Mouse (Mus musculus): ENCODE measurements around the gene Oosp3. TPM values are rescaled to one million over a fixed set of nuclear protein-coding genes. Genes with fewer than 3 reads are reported as not detected.

Oosp3 gene
- polyA plus RNA-seq (2015; fragmentation: Nextera tagmentation; extraction: Ambion mirVana), result not detected in 2 replicates

- H3K4me1 ChIP-seq (replicated peaks; ENCODE audit: control insufficient read depth, insufficient read depth, low read length), result no peaks in the 10 kb centered on the region
- H3K4me3 ChIP-seq (ENCODE audit: low read length), result no peak within 1 kb of the TSS
- no peaks in the 10 kb centered on the region for H3K27me3 ChIP-seq (ENCODE audit: control insufficient read depth, insufficient read depth, low read depth, low read length)
- no peak within 1 kb of the TSS for H3K9ac ChIP-seq (ENCODE audit: low read length)
- H3K9me3 ChIP-seq (ENCODE audit: control insufficient read depth, low read length), result no peaks in the 10 kb centered on the region
- 81% methylated on average over 2 of the region's 2 CpGs for WGBS
- H3K27ac ChIP-seq (ENCODE audit: low read length), result no peak within 1 kb of the TSS
- H3K4me2 ChIP-seq (ENCODE audit: low read depth, low read length), result no peak within 1 kb of the TSS
- H3K36me3 ChIP-seq (ENCODE audit: control insufficient read depth, insufficient read depth, low read length), result no peaks in the 10 kb centered on the region
- no peak for ATAC-seq (ENCODE audit: low read depth)
These were observed at the start of gene Oosp3 for GRCm38 (mm10) chr19:11696755-11697154. Gene Oosp3 (plus strand): TSS chr19:11697055.

GRCm38 (mm10) chr19:11649564-11649963 lies 47.3 kb upstream of the Oosp3 start:
- no peak overlapping the region for H3K27ac ChIP-seq (ENCODE audit: low read length)
- ATAC-seq (ENCODE audit: low read depth), result no peak
- H3K4me1 ChIP-seq (replicated peaks; ENCODE audit: control insufficient read depth, insufficient read depth, low read length), result no peaks in the 10 kb centered on the region
- no peak overlapping the region for H3K9ac ChIP-seq (ENCODE audit: low read length)
- H3K4me2 ChIP-seq (ENCODE audit: low read depth, low read length), result no peak overlapping the region
- H3K4me3 ChIP-seq (ENCODE audit: low read length), result no peak overlapping the region
- no peaks in the 10 kb centered on the region for H3K36me3 ChIP-seq (ENCODE audit: control insufficient read depth, insufficient read depth, low read length)
- H3K27me3 ChIP-seq (ENCODE audit: control insufficient read depth, insufficient read depth, low read depth, low read length), result no peaks in the 10 kb centered on the region
- H3K9me3 ChIP-seq (ENCODE audit: control insufficient read depth, low read length), result no peaks in the 10 kb centered on the region
- WGBS, result 58% methylated on average over 4 of the region's 4 CpGs

GRCm38 (mm10) chr19:11659142-11659541 lies 37.7 kb upstream of the Oosp3 start:
- ATAC-seq (ENCODE audit: low read depth), result no peak
- 62% methylated on average over 2 of the region's 2 CpGs for WGBS
- no peaks in the 10 kb centered on the region for H3K36me3 ChIP-seq (ENCODE audit: control insufficient read depth, insufficient read depth, low read length)
- H3K9me3 ChIP-seq (ENCODE audit: control insufficient read depth, low read length), result no peaks in the 10 kb centered on the region
- no peak overlapping the region for H3K9ac ChIP-seq (ENCODE audit: low read length)
- H3K4me2 ChIP-seq (ENCODE audit: low read depth, low read length), result no peak overlapping the region
- H3K27me3 ChIP-seq (ENCODE audit: control insufficient read depth, insufficient read depth, low read depth, low read length), result no peaks in the 10 kb centered on the region
- H3K4me3 ChIP-seq (ENCODE audit: low read length), result no peak overlapping the region
- no peak overlapping the region for H3K27ac ChIP-seq (ENCODE audit: low read length)
- H3K4me1 ChIP-seq (replicated peaks; ENCODE audit: control insufficient read depth, insufficient read depth, low read length), result no peaks in the 10 kb centered on the region

GRCm38 (mm10) chr19:11660459-11660858 lies 36.4 kb upstream of the Oosp3 start, which contains the start of gene Oosp2:
Gene Oosp2 (minus strand): TSS chr19:11660559.
- H3K9me3 ChIP-seq (ENCODE audit: control insufficient read depth, low read length), result no peaks in the 10 kb centered on the region
- no peak for ATAC-seq (ENCODE audit: low read depth)
- no peak within 1 kb of the TSS for H3K9ac ChIP-seq (ENCODE audit: low read length)
- H3K27ac ChIP-seq (ENCODE audit: low read length), result no peak within 1 kb of the TSS
- no peak within 1 kb of the TSS for H3K4me3 ChIP-seq (ENCODE audit: low read length)
- H3K4me1 ChIP-seq (replicated peaks; ENCODE audit: control insufficient read depth, insufficient read depth, low read length), result no peaks in the 10 kb centered on the region
- H3K27me3 ChIP-seq (ENCODE audit: control insufficient read depth, insufficient read depth, low read depth, low read length), result no peaks in the 10 kb centered on the region
- WGBS, result 87% methylated on average over 5 of the region's 5 CpGs
- H3K36me3 ChIP-seq (ENCODE audit: control insufficient read depth, insufficient read depth, low read length), result no peaks in the 10 kb centered on the region
- H3K4me2 ChIP-seq (ENCODE audit: low read depth, low read length), result no peak within 1 kb of the TSS

GRCm38 (mm10) chr19:11661562-11661961 lies 35.3 kb upstream of the Oosp3 start:
- Histone ChIP-seq H3K36me3 (ENCODE audit: control insufficient read depth, insufficient read depth, low read length) (no peaks in the 10 kb centered on the region), H3K9ac (ENCODE audit: low read length) (no peak overlapping the region), H3K27me3 (ENCODE audit: control insufficient read depth, insufficient read depth, low read depth, low read length) (no peaks in the 10 kb centered on the region), H3K4me1 (replicated peaks; ENCODE audit: control insufficient read depth, insufficient read depth, low read length) (no peaks in the 10 kb centered on the region), H3K4me2 (ENCODE audit: low read depth, low read length) (no peak overlapping the region), H3K27ac (ENCODE audit: low read length) (no peak overlapping the region), H3K4me3 (ENCODE audit: low read length) (no peak overlapping the region), H3K9me3 (ENCODE audit: control insufficient read depth, low read length) (no peaks in the 10 kb centered on the region)
- no peak for ATAC-seq (ENCODE audit: low read depth)

- Histone ChIP-seq H3K9ac (ENCODE audit: low read length) (no peak within 1 kb of the TSS), H3K4me1 (replicated peaks; ENCODE audit: control insufficient read depth, insufficient read depth, low read length) (no peaks in the 10 kb centered on the region), H3K4me3 (ENCODE audit: low read length) (no peak within 1 kb of the TSS), H3K4me2 (ENCODE audit: low read depth, low read length) (no peak within 1 kb of the TSS), H3K9me3 (ENCODE audit: control insufficient read depth, low read length) (no peaks in the 10 kb centered on the region), H3K27me3 (ENCODE audit: control insufficient read depth, insufficient read depth, low read depth, low read length) (no peaks in the 10 kb centered on the region), H3K36me3 (ENCODE audit: control insufficient read depth, insufficient read depth, low read length) (no peaks in the 10 kb centered on the region), H3K27ac (ENCODE audit: low read length) (no peak within 1 kb of the TSS)
- 42% methylated on average over 5 of the region's 5 CpGs for WGBS
- ATAC-seq (ENCODE audit: low read depth), result no peak
These were observed 6.0 kb upstream of the Oosp3 start, which contains the start of gene Oosp1 for GRCm38 (mm10) chr19:11690839-11691238. Gene Oosp1 (minus strand): TSS chr19:11691150.

- Histone ChIP-seq H3K9ac (ENCODE audit: low read length) (no peak overlapping the region), H3K4me1 (replicated peaks; ENCODE audit: control insufficient read depth, insufficient read depth, low read length) (no peaks in the 10 kb centered on the region), H3K27me3 (ENCODE audit: control insufficient read depth, insufficient read depth, low read depth, low read length) (no peaks in the 10 kb centered on the region), H3K27ac (ENCODE audit: low read length) (no peak overlapping the region), H3K9me3 (ENCODE audit: control insufficient read depth, low read length) (no peaks in the 10 kb centered on the region), H3K4me3 (ENCODE audit: low read length) (no peak overlapping the region), H3K36me3 (ENCODE audit: control insufficient read depth, insufficient read depth, low read length) (no peaks in the 10 kb centered on the region), H3K4me2 (ENCODE audit: low read depth, low read length) (no peak overlapping the region)
- WGBS, result 33% methylated on average over 1 of the region's 1 CpGs
- no peak for ATAC-seq (ENCODE audit: low read depth)
These were observed 5.4 kb upstream of the Oosp3 start for GRCm38 (mm10) chr19:11691454-11691853.

- H3K4me3 ChIP-seq (ENCODE audit: low read length), result no peak overlapping the region
- 90% methylated on average over 6 of the region's 6 CpGs for WGBS
These were observed 1.5 kb downstream of the Oosp3 start for GRCm38 (mm10) chr19:11698342-11698741.

GRCm38 (mm10) chr19:11712451-11712850 lies 15.6 kb downstream of the Oosp3 start:
- 81% methylated on average over 4 of the region's 4 CpGs for WGBS

More at GRCm38 (mm10) chr19:11698342-11698741, 1.5 kb downstream of the Oosp3 start:
- Histone ChIP-seq H3K27me3 (ENCODE audit: control insufficient read depth, insufficient read depth, low read depth, low read length) (no peaks in the 10 kb centered on the region), H3K27ac (ENCODE audit: low read length) (no peak overlapping the region), H3K9me3 (ENCODE audit: control insufficient read depth, low read length) (no peaks in the 10 kb centered on the region), H3K36me3 (ENCODE audit: control insufficient read depth, insufficient read depth, low read length) (no peaks in the 10 kb centered on the region), H3K9ac (ENCODE audit: low read length) (no peak overlapping the region), H3K4me1 (replicated peaks; ENCODE audit: control insufficient read depth, insufficient read depth, low read length) (no peaks in the 10 kb centered on the region), H3K4me2 (ENCODE audit: low read depth, low read length) (no peak overlapping the region)
- no peak for ATAC-seq (ENCODE audit: low read depth)

GRCm38 (mm10) chr19:11720071-11720470 lies 23.2 kb downstream of the Oosp3 start:
- 87% methylated on average over 3 of the region's 3 CpGs for WGBS
- no peaks in the 10 kb centered on the region for H3K36me3 ChIP-seq (ENCODE audit: control insufficient read depth, insufficient read depth, low read length)
- no peaks in the 10 kb centered on the region for H3K27me3 ChIP-seq (ENCODE audit: control insufficient read depth, insufficient read depth, low read depth, low read length)
- peaks cover 4% of the 10 kb centered on the region; the same call in 1 of the 2 replicates for H3K4me1 ChIP-seq (replicated peaks; ENCODE audit: control insufficient read depth, insufficient read depth, low read length)
- H3K9ac ChIP-seq (ENCODE audit: low read length), result no peak overlapping the region
- H3K9me3 ChIP-seq (ENCODE audit: control insufficient read depth, low read length), result no peaks in the 10 kb centered on the region
- H3K4me3 ChIP-seq (ENCODE audit: low read length), result no peak overlapping the region
- H3K27ac ChIP-seq (ENCODE audit: low read length), result no peak overlapping the region
- no peak overlapping the region for H3K4me2 ChIP-seq (ENCODE audit: low read depth, low read length)
- ATAC-seq (ENCODE audit: low read depth), result no peak

More at GRCm38 (mm10) chr19:11712451-11712850, 15.6 kb downstream of the Oosp3 start:
- Histone ChIP-seq H3K9ac (ENCODE audit: low read length) (no peak overlapping the region), H3K4me3 (ENCODE audit: low read length) (no peak overlapping the region), H3K27me3 (ENCODE audit: control insufficient read depth, insufficient read depth, low read depth, low read length) (no peaks in the 10 kb centered on the region), H3K36me3 (ENCODE audit: control insufficient read depth, insufficient read depth, low read length) (no peaks in the 10 kb centered on the region), H3K27ac (ENCODE audit: low read length) (no peak overlapping the region), H3K4me2 (ENCODE audit: low read depth, low read length) (no peak overlapping the region), H3K4me1 (replicated peaks; ENCODE audit: control insufficient read depth, insufficient read depth, low read length) (no peaks in the 10 kb centered on the region), H3K9me3 (ENCODE audit: control insufficient read depth, low read length) (no peaks in the 10 kb centered on the region)
- ATAC-seq (ENCODE audit: low read depth), result no peak

Data from lung, embryonic 16.5 days (tissue).